Mouse (Mus musculus) embryo, embryonic 10.5 days (tissue): ENCODE measurements around the gene Gatad2a.
A peak's percentile ranks its signal among the peaks of the same experiment; 100 is the strongest.
"Not testable (repeated sequence)": the region's sequence is repeated elsewhere in the genome, so short reads cannot be mapped to it uniquely, and the experiment has no call there.

Source experiments
- DNase-seq: peaks from one replicate; pipeline ENCODE4 v3.0.0-alpha.2; 2015; ENCODE audit warnings: low spot score

The Gatad2a gene

GRCm38 (mm10) chr8:69995776-69996588 is at the start of gene Gatad2a:
TSS of gene Gatad2a (minus strand) at chr8:69996384.
- DNase-seq: peak; percentile 100

- no peak for DNase-seq
These were observed 47.8 kb upstream of the Gatad2a start for GRCm38 (mm10) chr8:70043996-70044395.

- DNase-seq: peak; percentile 97
These were observed 46.6 kb upstream of the Gatad2a start, which contains the start of the genes Mau2 and Sugp1 for GRCm38 (mm10) chr8:70042583-70043455. TSS of gene Mau2 (minus strand) at chr8:70042734. TSS of gene Sugp1 (plus strand) at chr8:70042813.

GRCm38 (mm10) chr8:70041885-70042546 is 45.8 kb upstream of the Gatad2a start:
- peak; percentile 10 for DNase-seq

- DNase-seq: no peak
These were observed 41.8 kb upstream of the Gatad2a start for GRCm38 (mm10) chr8:70037994-70038393.

- DNase-seq: no peak
These were observed 34.1 kb upstream of the Gatad2a start for GRCm38 (mm10) chr8:70030255-70030654.

- no peak for DNase-seq
These were observed 30.0 kb upstream of the Gatad2a start for GRCm38 (mm10) chr8:70026151-70026550.

GRCm38 (mm10) chr8:70023596-70023995 is 27.4 kb upstream of the Gatad2a start:
- DNase-seq: no peak

- DNase-seq: no peak
These were observed 18.8 kb upstream of the Gatad2a start for GRCm38 (mm10) chr8:70015017-70015416.

GRCm38 (mm10) chr8:70012763-70013162 is 16.6 kb upstream of the Gatad2a start:
- DNase-seq: no peak

- no peak for DNase-seq
These were observed 16.2 kb upstream of the Gatad2a start for GRCm38 (mm10) chr8:70012350-70012749.

GRCm38 (mm10) chr8:70010796-70011195 is 14.6 kb upstream of the Gatad2a start:
- not testable (repeated sequence) for DNase-seq

GRCm38 (mm10) chr8:70005178-70005577 is 9.0 kb upstream of the Gatad2a start:
- DNase-seq: no peak

- no peak for DNase-seq
These were observed 8.2 kb upstream of the Gatad2a start for GRCm38 (mm10) chr8:70004345-70004744.

GRCm38 (mm10) chr8:70003204-70003657 is 7.0 kb upstream of the Gatad2a start:
- no peak for DNase-seq

GRCm38 (mm10) chr8:70001892-70002191 is 5.7 kb upstream of the Gatad2a start:
- DNase-seq: not testable (repeated sequence)

GRCm38 (mm10) chr8:70001176-70001891 is 5.2 kb upstream of the Gatad2a start:
- DNase-seq: peak; percentile 76

GRCm38 (mm10) chr8:70000226-70000625 is 4.0 kb upstream of the Gatad2a start:
- DNase-seq: no peak

GRCm38 (mm10) chr8:69999236-69999635 is 3.1 kb upstream of the Gatad2a start:
- DNase-seq: no peak

GRCm38 (mm10) chr8:69998706-69999105 is 2.5 kb upstream of the Gatad2a start:
- DNase-seq: no peak

GRCm38 (mm10) chr8:69996589-69997285 is 553 bp upstream of the Gatad2a start:
- DNase-seq: no peak
